Mouse (Mus musculus) frontal cortex, adult (tissue): ENCODE measurements around the gene Foxj1.
A peak's percentile ranks its signal among the peaks of the same experiment; 100 is the strongest.
"Not testable (repeated sequence)": the region's sequence is repeated elsewhere in the genome, so short reads cannot be mapped to it uniquely, and the experiment has no call there.

Source experiments
- ATAC-seq: cut with Nextera tagmentation; 2 replicates; pipeline ENCODE4 v1.9.2; 2017; ENCODE audit warnings: mild to moderate bottlenecking, moderate library complexity, mixed read lengths; ENCODE audit not compliant: low TSS enrichment

Gene Foxj1

DNA sequence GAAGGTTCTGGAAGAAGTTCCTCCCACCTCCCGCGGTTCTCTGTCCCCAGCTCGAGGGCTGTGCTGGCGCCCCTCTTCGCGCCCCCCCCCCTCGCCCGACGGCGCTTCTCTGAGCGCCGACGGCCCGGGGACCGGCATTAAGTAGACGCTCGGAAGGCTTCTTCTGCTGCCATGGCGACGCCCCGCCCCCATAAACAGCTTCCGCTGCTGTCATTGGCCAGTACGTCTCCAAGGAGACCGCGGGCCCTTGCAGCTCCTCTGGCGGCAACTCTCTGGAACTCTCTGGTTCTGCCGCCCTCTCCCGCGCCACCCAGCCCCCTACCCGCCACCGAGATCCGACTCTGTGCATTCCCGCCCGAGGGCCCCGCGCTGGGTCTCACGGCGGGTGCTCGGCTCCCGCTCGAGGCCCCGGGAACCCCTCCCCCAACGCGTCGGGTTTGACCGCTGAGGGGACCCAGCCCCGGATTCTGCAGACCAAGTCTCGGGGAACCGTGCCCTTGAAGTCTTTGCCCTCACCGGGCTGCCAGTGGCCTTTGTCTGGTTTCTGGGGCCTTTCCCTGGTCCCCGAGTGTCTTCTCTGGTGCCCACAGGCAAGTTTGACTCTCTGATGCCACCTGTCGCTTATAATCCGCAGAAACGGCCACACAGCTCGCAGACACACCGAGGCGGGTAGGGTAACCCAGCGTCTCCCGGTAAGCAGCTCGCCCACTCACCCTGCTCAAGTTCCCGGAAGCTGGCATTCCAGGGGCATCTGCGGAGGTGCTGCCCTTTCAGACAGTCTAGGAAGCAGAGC lies at the start of gene Foxj1:
TSS of gene Foxj1 (minus strand) at position 156 of the 793 bp plus-strand sequence.
- ATAC-seq: peak; percentile 84

DNA sequence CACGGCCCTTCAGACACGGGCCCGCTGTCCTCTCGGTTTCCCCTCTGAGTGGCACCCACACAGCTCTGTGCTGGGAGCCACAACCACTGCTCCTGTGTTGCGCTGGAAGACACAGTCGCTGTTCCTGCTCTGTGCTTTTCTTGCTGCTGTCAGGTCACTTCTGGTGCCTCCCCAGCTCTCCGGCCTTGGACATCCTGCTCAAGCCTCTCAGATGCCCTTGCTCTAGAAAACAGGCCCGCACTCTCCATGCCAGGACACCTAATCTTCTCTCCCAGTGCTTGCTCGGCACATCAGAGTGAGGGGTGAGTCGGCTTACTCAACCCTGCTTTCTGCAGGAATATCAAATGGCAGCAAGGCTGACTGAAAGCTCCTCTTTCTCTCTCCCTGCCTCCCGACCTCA lies 49.0 kb upstream of the Foxj1 start:
- ATAC-seq: no peak

DNA sequence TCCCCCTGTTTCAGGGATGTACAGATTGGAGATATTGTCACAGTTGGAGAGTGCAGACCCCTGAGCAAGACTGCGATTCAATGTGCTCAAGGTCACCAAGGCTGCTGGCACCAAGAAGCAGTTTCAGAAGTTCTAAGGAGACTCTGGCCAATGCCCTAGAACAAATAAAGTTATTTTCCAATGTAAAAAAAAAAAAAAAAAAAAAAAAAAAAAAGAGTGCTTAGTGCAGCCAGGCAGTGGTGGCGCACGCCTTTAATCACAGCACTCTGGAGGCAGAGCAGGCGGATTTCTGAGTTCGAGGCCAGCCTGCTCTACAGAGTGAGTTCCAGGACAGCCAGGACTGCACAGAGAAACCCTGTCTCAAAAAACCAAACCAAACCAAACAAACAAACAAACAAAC lies 47.9 kb upstream of the Foxj1 start:
- ATAC-seq: not testable (repeated sequence)

DNA sequence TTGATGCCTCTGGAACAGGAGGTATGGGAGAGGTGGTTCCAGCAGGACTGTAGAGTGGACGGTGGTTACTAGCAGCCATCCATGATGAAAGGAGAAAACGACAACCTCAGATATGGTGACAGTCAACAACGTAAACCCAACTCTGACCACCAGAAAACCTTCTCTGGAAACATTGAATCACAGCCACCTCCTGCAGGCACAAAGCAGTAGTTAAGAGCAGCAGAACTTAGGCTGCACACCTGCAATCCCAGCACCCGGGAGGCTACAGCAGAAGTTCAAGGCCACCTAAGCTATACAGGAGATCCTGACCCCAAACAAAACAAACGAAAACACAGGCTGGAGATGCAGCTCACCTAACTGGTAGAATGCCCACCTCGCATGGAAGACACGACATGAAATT lies 45.6 kb upstream of the Foxj1 start:
- no peak for ATAC-seq

DNA sequence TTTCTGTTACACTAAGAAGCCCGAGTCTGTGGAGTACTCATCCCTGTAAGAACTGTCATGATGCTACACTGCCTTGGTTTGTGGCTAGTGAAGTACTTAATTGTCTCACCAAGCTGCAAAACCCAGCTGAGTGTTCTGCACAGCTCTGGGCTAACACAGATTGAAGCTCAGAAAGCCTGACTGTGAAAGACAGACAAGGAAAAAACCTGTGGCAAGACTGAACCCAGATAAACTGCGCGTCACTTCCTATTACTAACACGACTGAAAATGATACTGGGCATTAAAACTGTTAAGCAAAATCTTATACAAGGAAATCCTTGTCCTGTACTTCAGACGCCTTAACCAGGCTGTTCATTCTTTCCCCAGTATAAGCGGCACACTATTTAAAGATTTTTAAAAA lies 44.3 kb upstream of the Foxj1 start:
- ATAC-seq: no peak

DNA sequence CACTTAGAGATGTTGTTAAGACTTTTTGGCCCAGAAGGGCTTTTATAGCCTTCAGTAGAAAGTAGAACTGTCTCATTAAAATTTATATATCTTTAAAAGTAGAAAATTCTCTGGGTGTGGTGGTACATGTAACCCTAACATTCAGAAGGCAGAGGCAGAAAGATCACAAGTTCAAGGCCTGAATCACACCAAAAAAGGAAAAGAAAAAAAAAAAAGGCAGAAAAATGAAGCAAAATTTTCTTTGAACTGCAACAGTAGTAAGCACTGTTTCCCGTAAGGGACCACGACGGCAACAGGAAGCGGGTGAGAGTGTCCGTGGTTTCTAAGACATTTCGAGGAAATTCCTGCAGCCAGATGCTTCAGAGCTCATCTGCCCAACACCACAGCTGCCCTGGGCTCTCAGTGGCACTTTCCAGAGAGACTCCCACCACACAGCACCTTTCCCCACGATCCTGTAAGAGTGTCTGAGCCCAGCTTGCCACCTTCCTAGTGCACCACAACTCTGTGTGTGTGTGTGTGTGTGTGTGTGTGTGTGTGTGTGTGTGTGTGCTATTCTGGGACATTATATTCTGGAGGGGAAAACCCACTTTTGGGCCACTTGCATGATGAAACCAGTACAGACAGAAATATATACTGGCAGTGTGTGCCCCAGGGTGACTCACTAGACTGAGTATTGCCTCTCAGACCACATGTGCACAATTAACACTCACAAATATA lies 41.9 kb upstream of the Foxj1 start:
- ATAC-seq: no peak

DNA sequence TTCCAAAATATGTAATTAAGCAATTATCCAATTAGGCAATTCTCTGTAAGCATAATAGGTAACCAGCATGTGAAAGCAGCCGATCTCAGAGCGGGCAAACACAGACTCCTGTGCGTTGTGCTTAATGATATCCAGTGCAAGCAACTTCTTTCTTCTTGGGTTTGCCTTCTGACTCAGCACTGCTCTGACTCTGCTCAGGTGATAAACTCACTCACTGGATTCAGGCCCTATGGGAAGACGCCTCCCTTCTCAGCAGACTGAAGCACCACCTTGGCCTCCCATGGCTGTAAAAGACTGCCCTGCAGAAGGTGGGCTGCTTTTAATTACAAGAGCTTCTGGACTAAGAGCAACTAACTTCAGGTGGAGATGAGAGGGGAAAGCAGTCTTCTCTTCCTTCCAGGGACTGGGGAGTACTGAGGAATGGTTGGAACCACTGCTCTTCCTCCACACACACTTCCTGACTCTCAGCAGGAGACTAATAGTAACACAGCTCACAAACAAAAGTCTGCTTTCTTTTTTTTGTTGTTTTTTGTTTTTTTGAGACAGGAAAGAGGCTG lies 36.8 kb upstream of the Foxj1 start:
- ATAC-seq: no peak

DNA sequence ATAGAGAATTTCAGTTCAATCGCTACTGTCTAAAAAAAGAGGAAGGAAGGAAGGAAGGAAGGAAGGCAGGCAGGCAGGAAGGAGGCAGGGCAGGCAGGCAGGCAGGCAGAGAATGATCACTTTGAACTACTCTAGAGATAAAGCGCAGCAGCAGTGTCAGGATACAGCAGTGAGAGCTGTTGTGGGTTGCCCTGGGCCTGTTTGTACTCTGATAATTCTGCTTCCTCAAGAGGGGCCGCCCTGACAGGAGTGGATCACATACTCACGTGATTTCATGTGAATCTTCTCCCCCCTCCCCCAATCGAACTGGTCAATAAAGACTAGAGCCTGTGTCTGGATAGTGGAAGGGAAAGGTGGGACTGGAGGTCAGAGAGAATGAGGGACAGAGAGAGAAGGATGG lies 34.4 kb upstream of the Foxj1 start:
- no peak for ATAC-seq

DNA sequence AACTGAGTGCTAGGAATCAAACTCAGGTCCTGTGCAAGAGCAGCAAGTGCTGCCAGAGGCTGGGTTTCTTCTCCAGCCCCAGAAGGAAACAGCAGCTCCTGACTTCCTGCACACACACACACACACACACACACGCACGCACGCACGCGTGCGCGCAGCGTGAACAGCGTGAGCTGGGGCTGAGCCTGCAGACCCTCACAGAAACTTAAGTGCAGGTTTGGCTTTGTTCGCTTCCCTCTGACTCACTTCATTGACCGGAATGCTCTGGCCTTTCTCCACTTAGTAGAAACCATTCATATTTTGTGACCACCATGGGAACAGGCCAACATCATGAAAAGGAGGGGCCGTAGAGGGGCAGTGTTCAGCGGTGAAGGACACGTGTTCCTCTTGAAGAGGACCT lies 33.9 kb upstream of the Foxj1 start:
- ATAC-seq: no peak

DNA sequence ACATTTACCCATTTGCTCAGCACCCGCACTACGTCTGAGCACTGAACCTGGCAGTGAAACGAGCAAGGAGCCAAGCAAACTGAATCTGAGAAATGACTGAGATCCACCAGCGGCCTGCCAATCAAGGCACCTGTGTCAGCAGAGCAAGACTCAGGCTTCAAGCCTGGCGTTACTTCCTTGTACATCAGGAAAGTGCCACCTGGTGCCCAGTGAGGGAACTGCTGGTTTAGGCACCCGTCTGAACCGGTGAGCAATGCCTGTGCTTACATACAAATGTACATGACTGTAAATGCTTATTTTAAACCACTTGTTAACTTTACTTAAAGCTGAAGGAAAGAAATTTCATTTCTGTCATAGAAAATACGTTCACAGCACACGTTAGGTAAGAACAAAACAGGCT lies 32.9 kb upstream of the Foxj1 start:
- peak; percentile 78; the same call in 1 of the 2 replicates for ATAC-seq

DNA sequence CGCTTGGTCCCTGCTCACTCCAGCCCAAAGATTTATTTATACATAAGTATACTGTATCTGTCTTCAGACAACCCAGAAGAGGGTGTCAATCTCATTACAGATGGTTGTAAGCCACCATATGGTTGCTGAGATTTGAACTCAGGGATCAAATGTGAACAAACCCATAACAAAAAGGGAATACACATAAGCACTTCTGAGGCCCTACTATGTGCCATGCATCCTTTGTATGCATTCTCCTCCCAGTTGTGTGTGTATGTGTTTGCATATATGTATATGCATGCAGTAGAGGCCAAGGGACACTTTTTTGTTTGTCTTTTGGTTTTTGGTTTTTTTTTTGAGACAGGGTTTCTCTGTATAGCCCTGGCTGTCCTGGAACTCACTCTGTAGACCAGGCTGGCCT lies 31.4 kb upstream of the Foxj1 start:
- no peak for ATAC-seq

DNA sequence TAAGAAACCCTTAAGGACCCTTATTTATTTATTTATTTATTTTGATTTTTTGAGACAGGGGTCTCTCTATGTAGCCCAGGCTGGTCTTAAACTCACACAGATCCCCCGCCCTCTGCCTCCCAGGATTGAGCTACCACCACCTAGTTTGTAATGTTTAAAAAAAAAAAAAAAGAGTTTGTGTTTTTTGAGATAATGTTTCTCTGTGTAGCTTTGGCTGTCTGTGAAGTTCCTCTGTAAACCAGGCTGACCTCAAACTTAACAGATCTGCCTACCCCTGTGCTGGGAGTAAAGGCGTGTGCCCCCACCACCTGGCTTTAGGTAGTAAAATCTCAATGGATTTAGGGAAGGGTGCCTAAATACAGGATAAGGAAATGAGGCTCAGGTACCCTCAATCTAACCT lies 30.9 kb upstream of the Foxj1 start:
- no peak for ATAC-seq

DNA sequence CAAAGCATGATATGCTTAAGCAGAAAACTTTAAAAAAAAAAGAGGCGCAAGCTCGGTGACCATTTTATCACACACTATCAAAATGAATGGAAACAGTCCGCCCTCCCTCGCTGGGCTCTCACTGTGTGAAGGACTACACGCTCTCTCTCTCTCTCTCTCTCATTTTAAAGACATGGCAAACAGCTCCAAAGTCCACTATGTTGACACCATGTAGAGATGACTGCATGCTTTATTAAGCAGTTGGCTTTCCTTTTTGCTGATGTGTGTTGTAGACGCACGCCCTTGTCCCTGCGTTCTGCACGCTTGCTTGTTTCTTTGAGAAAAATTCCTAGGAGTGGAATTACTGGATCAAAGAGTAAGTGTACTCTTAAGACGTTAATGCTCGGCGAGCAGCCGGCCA lies 30.2 kb upstream of the Foxj1 start:
- no peak for ATAC-seq

DNA sequence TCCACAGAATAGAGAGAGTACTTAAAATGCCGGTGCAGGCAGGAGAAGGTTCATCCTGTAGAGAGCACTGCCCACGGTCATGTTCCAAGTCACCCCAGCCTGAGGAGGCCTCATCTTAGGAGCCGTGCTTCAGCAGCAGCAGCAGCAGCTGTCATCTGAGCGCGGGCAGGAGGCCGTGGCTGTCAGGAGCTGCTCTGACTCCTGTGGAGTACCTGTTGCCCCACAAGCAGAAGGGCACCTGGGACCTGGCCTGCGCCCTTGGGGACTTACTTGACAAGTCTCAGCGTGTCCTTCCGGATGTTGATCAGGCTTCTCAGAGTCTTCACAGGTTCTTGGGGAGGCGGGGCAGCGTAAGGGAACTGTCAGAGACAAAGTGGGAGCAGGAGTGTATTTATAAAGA lies 26.8 kb upstream of the Foxj1 start:
- no peak for ATAC-seq

DNA sequence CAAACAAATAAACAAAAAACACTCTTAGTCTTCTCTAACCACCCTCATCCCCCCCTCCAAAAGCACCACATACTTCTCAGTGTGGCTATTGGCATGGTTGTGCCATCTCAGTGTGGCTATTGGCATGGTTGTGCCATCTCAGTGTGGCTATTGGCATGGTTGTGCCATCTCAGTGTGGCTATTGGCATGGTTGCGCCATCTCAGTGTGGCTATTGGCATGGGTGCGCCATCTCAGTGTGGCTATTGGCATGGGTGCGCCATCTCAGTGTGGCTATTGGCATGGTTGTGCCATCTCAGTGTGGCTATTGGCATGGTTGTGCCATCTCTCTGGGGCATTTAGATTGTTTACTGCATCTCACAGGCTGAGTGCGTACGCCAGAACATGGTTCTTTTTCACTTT lies 25.7 kb upstream of the Foxj1 start:
- not testable (repeated sequence) for ATAC-seq

DNA sequence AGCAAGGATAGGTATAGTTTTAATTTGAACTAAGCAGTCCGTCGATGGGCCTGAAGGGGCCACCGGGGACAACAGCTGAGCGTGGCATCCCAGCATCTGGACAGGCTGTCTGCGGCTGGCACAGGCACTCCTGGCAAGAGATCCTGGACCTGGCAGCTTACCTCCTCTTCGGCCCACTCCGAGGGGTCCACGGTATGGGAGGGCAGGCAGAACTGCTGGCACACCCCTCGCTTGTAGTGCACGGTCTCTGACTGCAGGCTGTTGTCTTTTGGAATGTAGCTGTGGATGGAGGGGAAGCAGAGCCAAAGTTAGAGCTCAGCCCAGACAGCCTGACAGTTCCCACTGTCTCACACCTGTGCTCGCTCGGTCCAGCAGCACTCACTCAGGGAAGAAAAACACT lies 24.5 kb upstream of the Foxj1 start:
- ATAC-seq: no peak

DNA sequence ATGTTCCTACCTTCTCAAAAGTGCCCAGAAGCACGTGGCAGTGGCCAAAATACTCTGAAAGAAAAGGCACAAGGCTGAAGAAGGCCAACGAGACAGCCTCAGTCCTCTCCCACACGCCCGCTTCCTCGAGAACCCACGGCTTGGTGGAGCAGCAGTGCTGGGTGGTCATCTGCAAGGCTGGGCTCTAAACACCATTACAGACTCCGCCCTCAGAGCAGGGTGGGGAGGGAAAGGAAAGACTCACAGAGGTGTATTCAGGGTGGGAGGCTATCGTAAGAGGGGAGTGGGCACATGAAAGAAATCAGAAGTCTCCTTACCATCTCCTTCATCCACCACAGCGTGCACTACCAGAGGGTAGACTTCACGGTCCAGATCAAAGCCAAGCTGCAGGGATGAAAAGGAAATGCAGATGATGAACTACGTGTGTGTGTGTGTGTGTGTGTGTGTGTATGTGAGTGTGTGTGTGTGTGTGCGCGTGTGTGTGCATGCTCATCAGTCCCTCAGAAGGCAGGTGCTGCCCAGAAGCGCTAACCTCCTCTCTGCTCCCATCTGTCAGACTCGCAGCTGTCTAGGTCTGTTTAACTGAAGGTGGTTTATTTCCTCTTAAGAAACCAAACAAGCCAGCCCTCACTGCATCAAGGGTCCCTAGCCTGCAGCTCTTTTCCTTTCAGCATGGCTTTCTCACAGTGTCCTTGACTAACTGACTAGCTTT lies 23.9 kb upstream of the Foxj1 start:
- ATAC-seq: no peak

DNA sequence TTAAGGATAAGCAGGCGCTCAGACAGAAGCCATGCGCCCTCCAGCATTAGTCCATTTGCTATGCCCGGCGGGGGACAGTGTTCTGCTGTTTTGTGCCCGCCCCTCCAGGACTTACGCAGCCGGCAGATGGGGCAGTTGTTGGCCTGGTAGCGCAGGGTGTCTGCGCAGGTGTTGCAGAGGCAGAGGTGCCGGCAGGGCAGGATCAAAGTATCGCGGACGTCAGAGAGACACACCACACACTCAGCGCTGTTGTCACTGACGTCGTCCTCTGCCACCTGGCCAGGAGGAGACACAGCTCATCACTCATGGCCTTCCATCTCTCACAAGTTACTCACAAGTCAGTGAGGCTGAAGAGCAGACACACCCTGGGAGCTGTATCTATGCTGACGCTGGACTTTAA lies 19.3 kb upstream of the Foxj1 start:
- no peak for ATAC-seq

DNA sequence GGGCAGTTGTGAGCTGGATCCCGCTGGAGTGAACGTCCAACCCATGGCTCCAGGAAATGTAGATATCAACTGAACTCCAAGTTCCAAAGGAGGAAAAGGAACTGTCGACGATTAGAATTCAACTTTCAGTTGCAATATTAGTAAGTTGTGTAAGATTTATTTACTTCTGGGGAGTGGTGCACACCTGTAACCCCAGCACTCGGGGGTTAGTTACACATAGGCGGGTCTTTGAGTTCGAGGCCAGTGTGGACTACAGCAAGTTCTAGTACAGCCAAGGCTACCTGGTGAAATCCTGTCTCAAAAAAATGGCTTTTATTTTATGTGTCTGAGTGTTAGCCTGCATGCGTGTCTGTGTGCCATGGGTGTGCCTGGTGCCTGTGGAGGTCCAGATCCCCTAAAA lies 18.3 kb upstream of the Foxj1 start:
- no peak for ATAC-seq

DNA sequence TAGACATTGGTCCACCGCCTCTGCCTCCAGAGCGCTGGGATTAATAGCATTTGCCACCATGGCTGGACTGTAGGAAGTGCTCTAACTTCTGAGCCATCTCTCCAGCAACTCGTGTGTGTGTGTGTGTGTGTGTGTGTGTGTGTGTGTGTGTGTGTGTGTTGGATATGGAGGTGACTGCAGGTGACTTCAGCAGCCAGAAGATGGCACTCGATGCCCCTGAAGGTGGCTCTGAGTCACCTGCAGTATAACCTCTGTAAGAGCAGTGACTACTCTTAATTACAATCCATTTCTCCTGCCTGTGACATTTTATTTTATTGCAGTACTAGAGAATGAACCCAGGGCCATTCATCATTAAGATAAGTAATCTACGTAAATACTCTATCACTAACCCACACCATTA lies 16.1 kb upstream of the Foxj1 start:
- ATAC-seq: no peak

DNA sequence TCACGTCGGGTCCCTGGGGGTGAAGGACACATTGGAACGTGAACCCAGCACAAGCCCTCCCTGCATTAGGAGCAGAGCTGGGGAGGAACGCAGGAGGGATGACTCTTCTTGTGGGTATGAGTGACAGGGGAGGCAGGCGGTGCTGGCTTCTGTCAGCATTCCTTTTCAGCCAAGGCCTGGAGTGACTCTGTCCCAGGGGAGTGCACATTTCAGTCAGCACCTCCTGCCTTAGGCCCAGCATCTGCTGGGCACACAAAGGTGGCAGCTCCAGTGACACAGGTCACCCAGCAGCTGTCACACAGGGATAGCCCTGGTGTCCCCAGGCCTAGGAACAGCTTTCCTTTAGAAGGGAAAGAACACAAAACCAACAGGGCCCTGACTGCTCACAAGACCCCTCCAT lies 12.8 kb upstream of the Foxj1 start:
- no peak for ATAC-seq

DNA sequence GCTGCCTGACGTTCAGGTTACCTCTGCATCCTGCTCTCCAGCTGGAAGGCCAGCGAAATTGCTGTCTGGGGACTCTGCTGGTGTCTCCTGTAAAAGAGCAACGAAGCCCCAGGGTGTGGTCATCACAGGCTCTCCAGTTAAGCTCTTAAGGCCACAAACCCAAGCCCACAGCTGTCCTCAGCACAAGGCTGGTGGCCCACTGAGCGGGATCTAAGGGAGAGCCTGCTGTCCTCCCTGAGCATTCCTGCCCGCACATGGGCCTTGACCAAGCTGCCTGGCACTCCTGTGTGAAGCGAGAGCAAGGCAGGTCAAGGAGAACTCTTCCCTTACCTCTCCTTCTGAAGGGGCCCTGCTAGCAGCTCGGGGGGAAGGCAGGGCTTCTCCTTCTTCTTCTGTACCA lies 11.8 kb upstream of the Foxj1 start:
- ATAC-seq: no peak
